Mouse (Mus musculus) activated CD4-positive, CD25-positive, alpha-beta regulatory T cell, adult 9 weeks (primary cell): ENCODE results near the gene Ska2. TPM values are rescaled to one million over a fixed set of nuclear protein-coding genes. Genes with fewer than 3 reads are reported as not detected.

ENCODE experiments used
- polyA plus RNA-seq: library from polyadenylated mRNA; unstranded; fragments of 100-300 nt; shearing (Covaris generic); gene quantifications from one replicate; pipeline ENCODE4 v1.2.1, GENCODE M21; 2017

Gene Ska2
- polyA plus RNA-seq: 15.0 TPM

GRCm38 (mm10) chr11:87108755-87109518, at the start of gene Ska2:
Ska2 (plus strand) TSS chr11:87109234.

DNA sequence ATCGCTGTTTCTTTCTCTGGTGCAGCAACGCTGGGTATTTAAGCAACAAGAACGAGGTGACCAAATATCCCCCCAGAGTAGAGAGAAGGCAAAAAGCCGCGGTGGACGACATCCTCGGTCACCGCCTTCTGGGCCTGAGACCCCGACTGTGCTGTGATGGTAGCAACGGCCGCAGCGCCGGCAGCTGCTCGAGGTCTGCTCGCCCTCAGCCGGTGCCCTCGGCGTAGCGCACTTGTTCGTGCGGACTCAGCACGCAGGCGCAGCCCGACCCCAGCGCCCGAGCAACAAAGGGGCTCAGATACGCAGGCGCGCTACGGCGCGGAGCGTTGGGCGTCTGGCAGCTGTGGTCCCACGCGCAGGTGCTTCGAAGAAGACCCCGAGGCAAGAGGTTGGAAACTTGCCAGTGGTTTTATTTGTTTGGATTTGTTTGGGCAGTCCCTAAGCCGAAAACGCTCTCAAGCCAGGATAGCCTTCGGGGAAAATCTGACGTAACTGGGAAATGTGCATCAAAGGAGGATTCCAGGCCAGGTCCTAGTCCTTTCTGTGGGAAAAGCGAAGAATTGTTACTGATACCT, 35.1 kb upstream of the Ska2 start, which contains the start of gene Gdpd1:
Gdpd1 (minus strand) TSS at position 197 of the 575 bp plus-strand sequence.

DNA sequence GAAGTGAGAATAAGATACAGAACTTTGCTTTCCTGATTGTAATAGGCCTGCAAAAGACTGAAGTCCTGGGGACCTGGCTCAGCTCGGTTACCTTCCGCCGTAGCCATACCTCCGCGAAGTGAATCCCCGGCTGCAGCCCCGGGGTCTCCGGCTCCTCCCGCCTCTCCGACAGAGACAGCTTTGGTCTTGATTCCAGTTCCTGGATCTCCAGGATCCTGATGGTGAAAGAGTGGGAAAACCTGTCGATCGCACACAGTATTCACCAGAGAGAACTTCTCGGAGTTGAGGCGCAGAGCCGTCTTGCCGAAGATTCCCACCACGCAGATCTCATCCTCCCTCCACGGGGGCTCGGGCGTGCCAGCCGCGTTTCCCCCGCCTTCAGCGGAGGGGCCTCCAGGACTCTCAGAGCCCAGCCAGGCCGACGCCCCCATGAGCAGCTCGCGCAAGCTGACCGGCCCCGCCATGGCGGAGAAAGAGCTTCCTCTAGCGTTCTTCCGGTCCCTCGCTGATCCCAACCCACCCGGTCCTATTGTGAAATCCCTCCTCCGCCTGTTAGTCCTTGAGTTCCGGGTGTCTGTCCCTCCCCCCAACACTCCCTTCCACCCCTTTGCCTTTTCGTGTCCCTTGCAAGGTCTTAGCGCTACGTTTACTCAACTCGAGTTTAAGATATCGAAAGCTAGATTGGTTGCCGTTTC, 22.6 kb upstream of the Ska2 start, which contains the start of gene Smg8:
Smg8 (minus strand) TSS at position 485 of the 695 bp plus-strand sequence.

GRCm38 (mm10) chr11:87108409-87108754, 652 bp upstream of the Ska2 start, which contains the start of gene Prr11:
Prr11 (minus strand) TSS chr11:87108708.

GRCm38 (mm10) chr11:87126824-87127816, 18.1 kb downstream of the Ska2 start, which contains the start of gene Trim37:
Trim37 (plus strand) TSS chr11:87127077.

Other genes starting within 250 kb of the Ska2 start
- gene Ypel2, start 115.5 kb upstream of the Ska2 start, polyA plus RNA-seq: 4.3 TPM
- 0.61 TPM for gene Gdpd1, start 35.2 kb upstream of the Ska2 start, polyA plus RNA-seq
- gene Smg8, start 22.5 kb upstream of the Ska2 start, polyA plus RNA-seq: 28.7 TPM
- 0.51 TPM for gene Prr11, start 526 bp upstream of the Ska2 start, polyA plus RNA-seq
- gene Trim37, start 17.8 kb downstream of the Ska2 start, polyA plus RNA-seq: 16.8 TPM
- 0.11 TPM for gene Ppm1e, start 249.8 kb downstream of the Ska2 start, polyA plus RNA-seq